Mouse (Mus musculus): ENCODE measurements around the gene Olfr1201.

The Olfr1201 gene

GRCm38 (mm10) chr2:88792736-88793135 lies at the start of gene Olfr1201:
Gene Olfr1201 (plus strand): TSS chr2:88793036.
- no peak for DNase-seq (ENCODE audit: low read depth, low spot score)

GRCm38 (mm10) chr2:88743379-88743778 lies 49.5 kb upstream of the Olfr1201 start:
- DNase-seq (ENCODE audit: low read depth, low spot score), result no peak

- DNase-seq (ENCODE audit: low read depth, low spot score), result no peak
Observed at GRCm38 (mm10) chr2:88751270-88751669, 41.6 kb upstream of the Olfr1201 start, which contains the start of gene Olfr1198. Gene Olfr1198 (minus strand): TSS chr2:88751370.

- no peak for DNase-seq (ENCODE audit: low read depth, low spot score)
Observed at GRCm38 (mm10) chr2:88760369-88760768, 32.5 kb upstream of the Olfr1201 start, which contains the start of gene Olfr1199. Gene Olfr1199 (minus strand): TSS chr2:88760469.

GRCm38 (mm10) chr2:88770388-88770787 lies 22.4 kb upstream of the Olfr1201 start, which contains the start of gene Olfr1200:
Gene Olfr1200 (minus strand): TSS chr2:88770488.
- DNase-seq (ENCODE audit: low read depth, low spot score), result no peak

GRCm38 (mm10) chr2:88814196-88814595 lies 21.4 kb downstream of the Olfr1201 start, which contains the start of gene Olfr1202:
Gene Olfr1202 (plus strand): TSS chr2:88814496.
- DNase-seq (ENCODE audit: low read depth, low spot score), result no peak

- no peak for DNase-seq (ENCODE audit: low read depth, low spot score)
Observed at GRCm38 (mm10) chr2:88829437-88829836, 36.6 kb downstream of the Olfr1201 start, which contains the start of gene Olfr1205. Gene Olfr1205 (plus strand): TSS chr2:88829737.

GRCm38 (mm10) chr2:88838477-88838876 lies 45.6 kb downstream of the Olfr1201 start:
- DNase-seq (ENCODE audit: low read depth, low spot score), result no peak

All from A20 (cell line).